ENCODE assay signal across 9 mouse cellular contexts in the genomic region with DNA sequence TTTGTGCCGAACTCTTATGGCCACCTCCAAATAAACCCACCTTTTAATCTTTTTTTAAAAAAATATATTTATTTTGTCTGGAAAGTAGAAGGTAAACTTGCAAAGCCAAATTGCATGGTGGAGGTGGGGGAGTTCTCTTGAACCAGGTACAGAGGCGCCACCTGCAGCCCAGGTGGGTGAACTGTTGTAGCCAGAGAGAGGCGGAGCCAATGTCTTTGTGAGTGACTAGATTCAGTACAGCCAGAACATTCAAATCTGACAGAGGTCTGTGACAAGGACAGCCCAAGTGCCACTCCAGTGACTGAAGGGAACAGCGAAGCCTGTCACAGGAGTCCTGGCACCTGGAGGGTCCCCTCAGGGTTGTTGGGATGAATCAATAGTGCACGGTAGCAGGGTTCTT.
DNase-seq lines count a peak whose midpoint lies in the region; ATAC-seq and TF ChIP-seq lines count a peak whose summit lies in the region.
"Had no signal": no experiment of that assay in that cellular context is flagged by ENCODE, and none has a peak within 500 bp of the region (broad histone marks: within the 10 kb centered on the region; RNA-seq: fewer than 3 reads in every experiment).

No protein-coding gene starts in this region.

- no peaks in the 10 kb centered on the region for H3K4me1 ChIP-seq in forebrain, postnatal 0 days (ENCODE audit: insufficient read depth)
- H3K4me1 ChIP-seq in limb, embryonic 11.5 days (ENCODE audit: control insufficient read depth, insufficient read depth, low read length), result no peaks in the 10 kb centered on the region
- H3K4me1 ChIP-seq: neural tube, embryonic 13.5 days had no signal

- no peaks in the 10 kb centered on the region for H3K36me3 ChIP-seq in forebrain, postnatal 0 days (ENCODE audit: insufficient read depth)
- no peaks in the 10 kb centered on the region for H3K36me3 ChIP-seq in limb, embryonic 11.5 days (ENCODE audit: control insufficient read depth, insufficient read depth, low read length)
- H3K36me3 ChIP-seq: neural tube, embryonic 13.5 days had no signal

- no peak overlapping the region for H3K27ac ChIP-seq in forebrain, postnatal 0 days (ENCODE audit: low read depth, low read length)
- no peak overlapping the region for H3K27ac ChIP-seq in limb, embryonic 11.5 days (replicated peaks; ENCODE audit: low read depth, low read length)
- H3K27ac ChIP-seq: neural tube, embryonic 13.5 days had no signal

- DNase-seq in gastrocnemius, adult 18-20 months (ENCODE audit: low spot score), result peak; percentile 57
- no peak for DNase-seq in gastrocnemius, postnatal 25 days
- DNase-seq in A20 (ENCODE audit: low read depth, low spot score), result peak; percentile 43
- DNase-seq in adrenal gland, postnatal 25 days, result peak; percentile 41
- DNase-seq in forebrain, postnatal 0 days, result no peak
- DNase-seq in limb, embryonic 11.5 days (ENCODE audit: low spot score), result peak; percentile 58
- peak; percentile 23 to 30 for DNase-seq in spleen, postnatal 36 days (ENCODE audit: low spot score in 2 of 2)
- DNase-seq in left cerebral cortex, postnatal 36 days (ENCODE audit: low spot score in 2 of 2), result no peak

- no peaks in the 10 kb centered on the region for H3K9me3 ChIP-seq in forebrain, postnatal 0 days (ENCODE audit: low read length)
- no peaks in the 10 kb centered on the region for H3K9me3 ChIP-seq in limb, embryonic 11.5 days (ENCODE audit: control insufficient read depth, low read length)
- H3K9me3 ChIP-seq: neural tube, embryonic 13.5 days had no signal

- H3K27me3 ChIP-seq in forebrain, postnatal 0 days (ENCODE audit: insufficient read depth, low read length), result no peaks in the 10 kb centered on the region
- no peaks in the 10 kb centered on the region for H3K27me3 ChIP-seq in limb, embryonic 11.5 days (ENCODE audit: control insufficient read depth, insufficient read depth, low read length)
- H3K27me3 ChIP-seq: neural tube, embryonic 13.5 days had no signal

- intact Hi-C loops in left cerebral cortex, postnatal 36 days (cut with DNase I), result no loop called here

- no peak overlapping the region for H3K4me2 ChIP-seq in forebrain, postnatal 0 days (ENCODE audit: low read depth)
- H3K4me2 ChIP-seq in limb, embryonic 11.5 days (ENCODE audit: low read depth, severe bottlenecking), result no peak overlapping the region
- H3K4me2 ChIP-seq: neural tube, embryonic 13.5 days had no signal

- peak; percentile 29; the same call in 1 of the 2 replicates for TF ChIP-seq CTCF in forebrain, postnatal 0 days (IDR thresholded peaks at IDR 0.05; ENCODE audit: low read depth)

- H3K4me3 ChIP-seq in forebrain, postnatal 0 days (ENCODE audit: low read depth, low read length), result no peak overlapping the region
- no peak overlapping the region for H3K4me3 ChIP-seq in limb, embryonic 11.5 days (ENCODE audit: low read depth, low read length)
- H3K4me3 ChIP-seq: neural tube, embryonic 13.5 days had no signal

- 68% methylated on average over 5 of the region's 5 CpGs for WGBS in forebrain, postnatal 0 days
- WGBS in limb, embryonic 11.5 days, result 61% methylated on average over 5 of the region's 5 CpGs

- H3K9ac ChIP-seq in forebrain, postnatal 0 days, result no peak overlapping the region
- no peak overlapping the region for H3K9ac ChIP-seq in limb, embryonic 11.5 days (ENCODE audit: low read length)
- H3K9ac ChIP-seq: neural tube, embryonic 13.5 days had no signal

- ATAC-seq in forebrain, postnatal 0 days, result no peak
- ATAC-seq in limb, embryonic 11.5 days (ENCODE audit: insufficient number of reproducible peaks, low FRiP score, low TSS enrichment, low read depth), result no peak

Comparison
In these comparisons a context has a peak if more than half of its experiments do, and no peak if none do; other contexts are left out.
1. DNase-seq: peak in gastrocnemius, adult 18-20 months (single experiment), A20 (single experiment), adrenal gland, postnatal 25 days (single experiment), limb, embryonic 11.5 days (single experiment) and spleen, postnatal 36 days (2 of 2); none in gastrocnemius, postnatal 25 days (single experiment), forebrain, postnatal 0 days (single experiment) and left cerebral cortex, postnatal 36 days (0 of 2).